Mouse (Mus musculus) urinary bladder, postnatal 4 days (tissue): ENCODE results near the gene Hecw2.
A peak's percentile ranks its signal among the peaks of the same experiment; 100 is the strongest.

Experiments used
- DNase-seq, 2 experiments: peaks; one replicate each; pipeline ENCODE4 v3.0.0; 2021 to 2022; ENCODE audit warnings: low spot score in 2 of 2

Hecw2 gene

GRCm38 (mm10) chr1:53986185-53986892, 208.6 kb downstream of the Hecw2 start:
- no peak for DNase-seq

DNA sequence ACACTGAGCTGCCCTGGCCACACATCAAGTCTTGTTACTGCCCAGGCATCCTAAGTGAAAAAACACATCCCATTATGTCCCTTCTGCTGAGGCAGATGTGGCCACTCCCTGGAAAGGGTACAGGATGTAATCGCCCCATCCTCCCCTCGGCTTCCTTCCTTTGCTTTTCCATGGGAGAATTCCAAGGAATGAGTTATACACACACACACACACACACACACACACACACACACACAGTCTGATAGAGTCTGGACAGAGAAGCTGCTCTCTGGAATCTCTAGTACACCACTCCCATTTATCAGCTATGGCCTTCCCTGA, 216.5 kb downstream of the Hecw2 start:
- peak in 1 of 2 experiments; percentile 20 for DNase-seq

DNA sequence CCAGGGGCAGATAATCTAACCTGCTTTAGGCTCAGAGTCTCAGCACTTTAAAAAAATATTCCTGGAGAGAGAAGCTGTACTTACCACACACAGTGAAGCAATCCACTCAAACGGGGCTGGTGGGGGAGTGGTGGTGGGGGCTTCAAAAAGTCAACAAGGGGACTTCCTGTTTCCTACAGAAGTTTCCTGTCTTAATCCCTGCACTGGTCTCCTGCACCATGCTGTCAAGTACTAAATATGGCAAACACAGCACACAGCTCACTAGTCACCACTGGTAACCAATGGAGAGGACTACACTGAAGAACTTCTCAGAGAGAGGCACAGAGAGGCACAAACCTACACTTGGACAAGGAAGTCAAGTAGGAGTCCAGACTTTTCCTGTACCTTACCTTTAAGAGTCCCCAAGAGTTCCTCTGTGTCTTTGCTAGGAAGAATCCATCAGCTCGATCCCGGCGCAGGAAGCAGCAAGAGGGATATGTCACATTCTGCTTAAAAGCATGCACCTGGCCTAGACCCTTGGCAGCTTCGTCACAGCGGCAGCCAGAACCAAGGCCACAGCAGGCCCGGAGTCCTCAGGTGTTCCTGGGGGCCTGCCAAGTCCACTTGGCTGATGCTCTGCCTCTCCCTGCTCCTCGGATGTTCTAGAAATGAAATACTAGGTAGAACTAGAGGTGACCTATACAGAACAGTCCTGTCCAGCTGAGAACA, 217.0 kb downstream of the Hecw2 start:
- DNase-seq: no peak

DNA sequence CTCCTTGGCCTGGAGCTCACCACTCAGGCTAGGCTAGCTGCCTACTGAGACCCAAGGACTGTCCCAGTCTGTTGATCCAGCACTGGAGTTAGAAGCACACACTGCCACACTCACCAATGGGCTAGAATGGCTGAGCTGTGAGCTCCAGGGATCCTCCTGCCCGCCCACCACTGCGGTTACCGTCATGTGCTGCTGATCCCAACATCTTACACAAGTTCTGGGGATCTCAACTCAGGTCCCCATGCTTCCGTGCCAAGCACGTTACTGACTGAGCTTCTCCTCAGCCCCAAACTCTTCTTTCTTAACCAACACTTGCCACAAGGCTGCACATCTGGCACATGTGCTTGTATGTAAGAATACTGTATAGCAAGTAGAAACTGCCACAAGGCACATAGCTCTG, 218.2 kb downstream of the Hecw2 start:
- DNase-seq: no peak

DNA sequence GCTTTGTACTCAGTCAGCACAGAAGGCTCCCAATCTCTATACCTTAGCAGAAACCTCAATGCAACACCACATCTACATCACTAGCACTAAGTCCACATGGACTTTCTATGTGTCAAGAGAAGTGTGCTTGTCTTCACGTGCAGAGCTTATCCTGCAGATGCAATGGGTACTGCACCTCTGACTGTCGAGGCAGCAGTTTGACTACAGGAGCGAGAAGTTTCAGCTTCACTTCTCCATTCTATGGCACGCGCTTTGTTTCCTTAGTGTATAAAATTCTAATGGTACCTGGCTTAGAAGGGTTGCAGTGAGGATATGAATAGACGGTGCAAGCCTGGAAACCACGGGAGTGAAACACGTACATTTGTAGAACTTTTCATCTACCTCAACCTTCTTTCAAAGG, 218.9 kb downstream of the Hecw2 start:
- no peak for DNase-seq

GRCm38 (mm10) chr1:53974941-53975340, 220.0 kb downstream of the Hecw2 start:
- no peak for DNase-seq

GRCm38 (mm10) chr1:53970326-53970977, 224.5 kb downstream of the Hecw2 start:
- DNase-seq: no peak

GRCm38 (mm10) chr1:53952395-53952794, 242.6 kb downstream of the Hecw2 start:
- DNase-seq: no peak

DNA sequence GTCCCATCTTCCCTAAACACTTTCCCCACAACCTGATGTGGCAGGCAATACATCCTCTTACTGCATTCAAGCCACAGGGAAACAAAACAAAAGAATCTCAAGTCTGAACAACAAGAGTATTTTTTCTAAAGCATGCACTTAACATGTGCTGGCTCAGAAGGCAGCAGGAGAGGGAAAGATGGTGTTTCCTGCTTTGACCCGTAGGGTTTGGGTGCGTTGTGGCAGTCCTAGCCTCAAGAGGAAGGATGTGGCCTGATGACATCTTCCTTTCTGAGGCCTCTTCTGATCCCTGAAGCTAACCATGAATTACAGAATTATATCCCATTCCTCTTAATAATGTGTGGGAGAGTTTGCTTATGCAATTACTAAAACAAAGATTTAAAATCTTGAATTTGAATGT, 249.2 kb downstream of the Hecw2 start:
- DNase-seq: no peak

DNA sequence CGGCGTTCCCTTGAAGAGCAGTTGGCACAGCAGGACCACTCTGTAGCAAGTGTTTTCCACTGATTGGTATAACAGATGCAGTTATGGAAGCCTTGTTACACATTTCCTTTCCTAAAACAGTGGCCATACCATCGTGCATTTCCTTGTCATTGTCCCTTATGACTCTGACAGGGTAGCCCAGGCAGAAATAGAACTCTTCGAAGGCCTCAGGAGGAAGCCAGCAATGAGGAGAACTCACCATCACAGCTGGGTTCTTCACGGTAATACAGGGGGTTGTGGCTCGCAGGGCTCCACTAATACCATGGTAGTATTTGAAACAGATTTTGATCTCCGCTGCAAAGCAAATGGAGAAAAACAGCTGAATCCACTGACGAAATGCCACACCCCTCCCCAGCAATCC, 252.5 kb downstream of the Hecw2 start:
- DNase-seq: no peak

GRCm38 (mm10) chr1:53941528-53941927, 253.4 kb downstream of the Hecw2 start:
- no peak for DNase-seq

GRCm38 (mm10) chr1:53940268-53941017, 254.5 kb downstream of the Hecw2 start:
- no peak for DNase-seq

- DNase-seq: no peak
These were observed 255.7 kb downstream of the Hecw2 start for GRCm38 (mm10) chr1:53939291-53939690.

- DNase-seq: no peak
These were observed 261.7 kb downstream of the Hecw2 start for GRCm38 (mm10) chr1:53933308-53933707.

DNA sequence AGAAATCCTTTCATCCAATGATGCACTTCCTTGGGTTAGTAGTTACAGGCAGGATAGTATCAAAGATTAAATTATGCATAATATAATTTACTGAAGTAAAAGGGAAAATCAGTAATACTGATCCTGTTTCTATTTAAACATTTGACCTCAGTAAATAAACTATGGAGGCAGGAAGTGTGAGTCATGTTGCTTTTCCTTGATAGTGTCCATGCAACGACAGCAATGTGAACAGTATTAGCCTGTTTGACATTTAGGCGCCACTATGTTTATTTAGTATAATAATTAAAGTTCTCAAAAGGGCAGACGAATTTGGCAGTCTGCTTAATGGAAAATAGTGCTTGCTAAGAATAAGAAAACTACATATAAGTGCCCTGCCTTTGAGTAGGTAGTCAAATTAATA, 263.7 kb downstream of the Hecw2 start:
- no peak for DNase-seq

DNA sequence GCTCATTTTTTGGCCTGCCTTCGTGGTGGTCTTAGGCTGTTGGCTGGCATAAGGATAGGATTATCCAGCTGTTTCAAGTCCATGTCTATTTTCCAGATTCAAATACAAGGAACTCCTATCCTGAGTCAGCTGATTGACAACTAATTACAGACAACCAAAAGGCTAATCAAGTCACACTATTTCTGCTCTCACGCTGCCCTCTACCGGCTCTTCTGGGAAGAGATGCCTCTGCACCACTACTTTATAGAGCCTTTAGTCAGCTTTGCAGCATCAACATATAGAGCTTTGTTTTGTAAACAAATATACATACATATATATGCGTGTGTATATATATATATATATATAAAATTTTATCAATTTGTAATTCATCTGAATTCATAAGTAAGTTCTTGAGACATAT, 267.4 kb downstream of the Hecw2 start:
- DNase-seq: no peak

DNA sequence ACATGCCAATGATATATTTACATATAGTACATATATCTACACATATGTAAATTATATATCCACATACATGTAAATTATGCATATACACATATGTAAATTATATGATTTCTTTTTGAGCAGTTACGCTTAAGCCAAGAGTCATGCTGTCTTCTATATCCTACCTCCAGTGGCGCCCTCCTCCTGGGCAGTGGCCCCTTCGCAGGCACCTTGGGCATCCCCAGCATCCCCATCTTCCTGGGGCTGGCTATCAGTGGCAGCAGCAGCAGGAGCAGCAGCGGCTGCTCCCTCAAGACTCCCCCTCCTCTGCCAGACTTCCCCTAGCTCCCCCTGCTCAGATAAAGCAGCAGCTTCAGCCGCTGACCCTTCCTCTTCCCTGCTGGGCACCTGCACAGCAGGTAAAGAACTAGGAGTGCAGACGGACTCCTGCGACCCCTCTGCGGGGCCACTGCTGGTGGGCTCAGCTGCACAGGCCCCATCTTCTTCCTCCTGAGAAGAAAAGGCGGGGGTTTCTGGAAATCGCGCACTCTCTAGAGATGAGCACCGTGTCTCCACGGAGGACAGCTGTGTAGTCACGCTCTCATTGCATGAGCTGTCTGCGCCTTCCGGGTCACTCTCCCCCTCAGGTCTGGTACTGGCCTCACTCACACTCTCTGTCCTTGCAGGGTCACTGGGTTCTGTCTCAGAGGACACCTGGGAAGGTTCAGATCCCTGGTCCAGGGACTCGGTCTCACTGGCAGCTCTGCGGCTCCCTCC, 269.6 kb downstream of the Hecw2 start:
- DNase-seq: no peak

GRCm38 (mm10) chr1:53911848-53912247, 283.1 kb downstream of the Hecw2 start:
- DNase-seq: no peak

DNA sequence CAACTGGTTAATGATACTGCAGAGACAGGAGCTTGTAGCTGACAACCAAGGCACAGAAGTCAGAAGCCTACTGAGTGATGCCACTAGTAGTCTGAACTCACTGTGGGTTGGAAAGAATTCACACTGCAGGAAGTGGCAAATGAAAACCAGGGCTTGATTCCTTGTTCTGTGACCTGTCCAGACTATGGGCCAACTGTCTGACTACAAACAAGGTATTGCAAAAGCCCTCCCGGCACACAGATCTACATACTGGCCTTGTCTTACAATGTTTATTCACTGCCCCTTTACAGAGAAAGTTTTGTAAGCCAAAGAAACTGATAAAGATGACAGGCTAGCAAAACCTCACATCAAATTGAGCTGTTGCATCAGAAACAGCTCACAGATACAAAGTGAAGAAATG, 284.7 kb downstream of the Hecw2 start:
- DNase-seq: no peak

DNA sequence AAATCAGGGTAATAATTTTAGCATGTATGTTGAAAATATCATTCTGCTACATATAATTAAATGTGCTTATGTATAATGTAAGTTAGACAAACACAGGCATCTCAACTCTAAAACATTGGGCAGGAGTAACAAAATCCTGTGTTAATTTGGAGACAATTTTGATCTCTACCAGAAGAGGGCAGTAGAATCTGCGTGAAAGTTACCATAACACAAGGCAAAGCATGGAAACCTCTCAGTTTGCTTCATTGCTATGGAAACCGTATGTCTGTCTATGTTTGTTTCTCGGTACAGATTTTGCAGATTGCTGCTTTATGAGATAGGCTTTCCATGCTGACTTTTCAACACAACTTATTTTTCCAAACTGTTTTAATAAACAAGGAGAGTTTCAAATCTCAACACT, 285.9 kb downstream of the Hecw2 start:
- no peak for DNase-seq

DNA sequence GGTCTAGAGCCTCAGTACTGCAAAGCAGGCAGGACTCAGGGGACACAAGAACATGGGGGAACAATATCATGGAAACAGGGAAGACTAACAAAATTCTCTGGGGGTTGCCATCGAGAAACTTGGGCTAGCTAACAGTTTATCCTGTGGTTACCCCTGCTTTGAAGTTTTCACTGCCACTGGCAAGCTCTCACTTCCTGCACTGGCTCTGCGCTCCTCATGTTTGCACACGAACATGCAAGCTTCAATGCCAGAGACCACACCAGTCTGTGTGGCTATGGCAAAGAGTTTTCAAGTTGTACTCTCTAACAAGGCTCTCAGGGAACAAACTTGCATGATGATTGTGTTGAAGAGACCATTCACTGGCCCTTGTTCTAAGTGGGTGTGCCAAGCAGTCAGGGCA, 288.8 kb downstream of the Hecw2 start:
- no peak for DNase-seq

GRCm38 (mm10) chr1:53900416-53900815, 294.6 kb downstream of the Hecw2 start:
- DNase-seq: no peak
